Mouse (Mus musculus) limb, embryonic 15.5 days (tissue): Measurements from ENCODE around the gene Slc25a33. TPM values are rescaled to one million over a fixed set of nuclear protein-coding genes. Genes with fewer than 3 reads are reported as not detected.

Experiments used
- ATAC-seq: fragments of 200-750 bp; cut with Nextera tagmentation; 2 replicates; pipeline ENCODE4 v1.8.0; 2017; ENCODE audit warnings: low read depth, moderate TSS enrichment; ENCODE audit not compliant: insufficient number of reproducible peaks, low FRiP score, low TSS enrichment
- H3K27ac ChIP-seq: fragments of 300-500 bp; sonication (generic); 2 replicates; pipeline ENCODE4 v1.5.1; 2015; ENCODE audit warnings: moderate library complexity, mild to moderate bottlenecking, inconsistent platforms
- H3K27me3 ChIP-seq: fragments of 300-500 bp; sonication (generic); 2 replicates; pipeline ENCODE4 v1.6.1; 2015; ENCODE audit warnings: inconsistent platforms
- H3K36me3 ChIP-seq: fragments of 300-500 bp; sonication (generic); 2 replicates; pipeline ENCODE4 v1.6.1; 2015; ENCODE audit warnings: inconsistent platforms
- H3K4me1 ChIP-seq: fragments of 300-500 bp; sonication (generic); 2 replicates; pipeline ENCODE4 v1.6.1; 2015; ENCODE audit warnings: inconsistent platforms
- H3K4me2 ChIP-seq: fragments of 300-500 bp; sonication (generic); 2 replicates; pipeline ENCODE4 v1.6.1; 2015; ENCODE audit warnings: mild to moderate bottlenecking, inconsistent platforms
- H3K4me3 ChIP-seq: fragments of 300-500 bp; sonication (generic); 2 replicates; pipeline ENCODE4 v1.5.1; 2015; ENCODE audit warnings: mild to moderate bottlenecking, inconsistent platforms
- H3K9ac ChIP-seq: fragments of 300-500 bp; sonication (generic); 2 replicates; pipeline ENCODE4 v1.6.1; 2015; ENCODE audit warnings: inconsistent platforms
- H3K9me3 ChIP-seq: fragments of 300-500 bp; sonication (generic); 2 replicates; pipeline ENCODE4 v1.6.1; 2016; ENCODE audit warnings: inconsistent platforms
- whole genome bisulfite sequencing: fragments of 180-500 bp; shearing (Covaris S2); methylation state at CpG from one replicate; pipeline ENCODE4 v1.1.7; 2015; 5-methylcytosine and 5-hydroxymethylcytosine counted together
- polyA plus RNA-seq: library from polyadenylated mRNA; unstranded; fragments of >200 nt; fragmentation: Nextera tagmentation; extraction: Ambion mirVana; gene quantifications from 2 replicates; pipeline ENCODE4 v1.2.1, GENCODE M21; 2015

The Slc25a33 gene
- polyA plus RNA-seq, 1 experiment from 2014 or later = 9.4 TPM

DNA sequence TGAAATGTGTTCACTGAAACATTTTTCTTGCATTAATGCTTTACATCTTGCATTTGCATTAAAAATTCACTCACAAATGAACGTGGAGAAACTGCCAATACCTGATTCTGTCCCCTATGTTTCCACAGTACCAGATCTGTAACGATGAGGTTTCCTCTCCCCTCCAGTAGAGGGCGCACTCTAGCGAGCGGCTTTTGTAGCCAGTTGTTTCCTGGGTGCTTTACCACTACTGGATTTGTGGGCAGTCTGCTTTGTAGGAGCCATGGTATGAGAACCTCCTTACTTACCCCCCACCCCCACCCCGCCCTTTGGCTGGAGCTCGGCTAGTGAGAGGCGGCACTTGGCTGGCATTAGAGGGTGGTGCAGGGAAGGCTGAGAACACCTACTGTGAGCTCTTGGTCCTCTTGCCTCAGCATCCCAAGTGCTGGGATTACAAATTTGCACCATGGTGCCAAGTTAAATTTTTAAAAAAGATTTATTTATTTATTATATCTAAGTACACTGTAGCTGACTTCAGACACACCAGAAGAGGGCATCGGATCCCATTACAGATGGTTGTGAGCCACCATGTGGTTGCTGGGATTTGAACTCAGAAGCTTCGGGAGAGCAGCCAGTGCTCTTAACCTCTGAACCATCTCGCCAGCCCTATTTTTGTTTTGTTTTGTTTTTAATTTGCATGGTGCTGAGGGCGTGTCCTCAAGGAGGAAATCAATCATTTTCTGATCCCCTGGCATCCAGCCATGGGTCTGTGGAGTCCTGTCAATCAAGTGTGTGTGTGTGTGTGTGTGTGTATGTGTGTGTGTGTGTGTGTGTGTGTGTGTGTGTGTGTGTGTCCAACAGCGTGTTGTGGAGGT, 19.3 kb upstream of the Slc25a33 start:
- no peak overlapping the region for H3K4me2 ChIP-seq
- no peak overlapping the region for H3K27ac ChIP-seq
- no peaks in the 10 kb centered on the region for H3K27me3 ChIP-seq
- H3K9ac ChIP-seq = no peak overlapping the region
- H3K36me3 ChIP-seq = no peaks in the 10 kb centered on the region
- WGBS = 44% methylated on average over 12 of the region's 13 CpGs
- no peak for ATAC-seq
- peaks cover 12% of the 10 kb centered on the region; the same call in 1 of the 2 replicates for H3K4me1 ChIP-seq
- no peaks in the 10 kb centered on the region for H3K9me3 ChIP-seq
- H3K4me3 ChIP-seq = no peak overlapping the region

DNA sequence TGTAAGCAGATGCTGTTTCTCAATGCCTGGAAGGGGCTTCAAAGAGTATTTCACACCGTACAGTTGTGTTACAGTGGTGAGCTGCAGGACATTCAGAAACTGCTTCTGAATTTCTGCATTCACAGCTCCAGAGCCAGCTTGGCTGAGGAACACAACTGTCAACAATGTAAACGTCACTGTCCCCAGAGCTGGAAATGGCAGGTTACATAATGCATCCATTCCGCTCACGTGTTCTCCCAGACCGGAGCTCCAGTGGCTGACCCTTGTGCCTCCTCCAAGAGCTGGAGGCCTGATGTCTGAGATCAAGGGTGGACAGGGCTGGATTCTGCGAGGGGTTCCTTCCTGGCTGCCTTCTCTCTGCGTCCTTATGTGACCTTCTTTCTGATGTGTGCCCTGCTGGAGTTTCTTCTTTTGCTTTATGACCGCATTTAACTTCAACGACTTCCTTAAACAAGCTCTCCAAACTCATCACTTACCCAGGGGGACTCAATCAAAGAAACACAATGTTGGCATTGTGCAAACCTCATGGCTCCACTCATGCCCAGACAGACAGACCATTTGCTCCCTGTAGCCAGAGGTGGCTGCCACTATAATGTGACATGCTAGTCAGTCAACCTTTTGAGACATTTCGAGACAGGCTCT, 18.2 kb upstream of the Slc25a33 start:
- Histone ChIP-seq H3K9me3 (no peaks in the 10 kb centered on the region), H3K4me2 (no peak overlapping the region), H3K4me3 (no peak overlapping the region), H3K36me3 (no peaks in the 10 kb centered on the region), H3K27me3 (no peaks in the 10 kb centered on the region), H3K27ac (no peak overlapping the region), H3K4me1 (peaks cover 11% of the 10 kb centered on the region; the same call in 1 of the 2 replicates), H3K9ac (no peak overlapping the region)
- WGBS = 44% methylated on average over 10 of the region's 10 CpGs
- no peak for ATAC-seq

GRCm38 (mm10) chr4:149791470-149791869, 17.4 kb upstream of the Slc25a33 start:
- Histone ChIP-seq H3K4me1 (peaks cover 5% of the 10 kb centered on the region; the same call in 1 of the 2 replicates), H3K9ac (no peak overlapping the region), H3K27me3 (no peaks in the 10 kb centered on the region), H3K4me3 (no peak overlapping the region), H3K27ac (no peak overlapping the region), H3K4me2 (no peak overlapping the region), H3K36me3 (no peaks in the 10 kb centered on the region), H3K9me3 (no peaks in the 10 kb centered on the region)
- WGBS = 77% methylated on average over 4 of the region's 4 CpGs
- ATAC-seq = no peak

- no peak overlapping the region for H3K27ac ChIP-seq
- H3K9ac ChIP-seq = no peak overlapping the region
- H3K4me3 ChIP-seq = no peak overlapping the region
- no peaks in the 10 kb centered on the region for H3K36me3 ChIP-seq
- no peaks in the 10 kb centered on the region for H3K27me3 ChIP-seq
- ATAC-seq = no peak
- H3K4me1 ChIP-seq = peaks cover 5% of the 10 kb centered on the region; the same call in 1 of the 2 replicates
- 88% methylated on average over 2 of the region's 2 CpGs for WGBS
- H3K4me2 ChIP-seq = no peak overlapping the region
- no peaks in the 10 kb centered on the region for H3K9me3 ChIP-seq
These were observed 16.9 kb upstream of the Slc25a33 start for GRCm38 (mm10) chr4:149790969-149791368.

DNA sequence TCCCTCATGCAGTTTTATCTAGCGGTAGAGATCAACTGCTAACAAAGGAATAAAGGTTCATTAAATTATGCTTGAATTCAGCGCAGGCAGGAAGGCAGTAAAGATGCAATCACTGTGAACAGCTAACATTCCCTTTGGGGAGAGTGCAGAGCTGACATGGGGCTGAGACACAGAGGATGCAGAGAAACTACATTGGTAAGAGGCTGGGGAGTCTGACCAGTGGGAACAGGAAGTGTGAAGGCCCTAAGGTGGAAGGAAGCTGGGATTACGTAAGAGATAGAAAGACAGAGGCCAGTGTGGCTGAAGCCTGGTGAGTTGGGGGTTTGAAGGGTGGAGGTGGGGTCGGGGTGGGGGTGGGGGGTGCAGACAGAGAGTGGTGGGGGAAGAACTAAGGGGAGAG, 16.5 kb upstream of the Slc25a33 start:
- Histone ChIP-seq H3K9me3 (no peaks in the 10 kb centered on the region), H3K36me3 (no peaks in the 10 kb centered on the region), H3K4me1 (peaks cover 5% of the 10 kb centered on the region; the same call in 1 of the 2 replicates), H3K4me3 (no peak overlapping the region), H3K9ac (no peak overlapping the region), H3K27ac (no peak overlapping the region), H3K27me3 (no peaks in the 10 kb centered on the region), H3K4me2 (no peak overlapping the region)
- ATAC-seq = no peak
- WGBS = 67% methylated on average over 4 of the region's 4 CpGs

DNA sequence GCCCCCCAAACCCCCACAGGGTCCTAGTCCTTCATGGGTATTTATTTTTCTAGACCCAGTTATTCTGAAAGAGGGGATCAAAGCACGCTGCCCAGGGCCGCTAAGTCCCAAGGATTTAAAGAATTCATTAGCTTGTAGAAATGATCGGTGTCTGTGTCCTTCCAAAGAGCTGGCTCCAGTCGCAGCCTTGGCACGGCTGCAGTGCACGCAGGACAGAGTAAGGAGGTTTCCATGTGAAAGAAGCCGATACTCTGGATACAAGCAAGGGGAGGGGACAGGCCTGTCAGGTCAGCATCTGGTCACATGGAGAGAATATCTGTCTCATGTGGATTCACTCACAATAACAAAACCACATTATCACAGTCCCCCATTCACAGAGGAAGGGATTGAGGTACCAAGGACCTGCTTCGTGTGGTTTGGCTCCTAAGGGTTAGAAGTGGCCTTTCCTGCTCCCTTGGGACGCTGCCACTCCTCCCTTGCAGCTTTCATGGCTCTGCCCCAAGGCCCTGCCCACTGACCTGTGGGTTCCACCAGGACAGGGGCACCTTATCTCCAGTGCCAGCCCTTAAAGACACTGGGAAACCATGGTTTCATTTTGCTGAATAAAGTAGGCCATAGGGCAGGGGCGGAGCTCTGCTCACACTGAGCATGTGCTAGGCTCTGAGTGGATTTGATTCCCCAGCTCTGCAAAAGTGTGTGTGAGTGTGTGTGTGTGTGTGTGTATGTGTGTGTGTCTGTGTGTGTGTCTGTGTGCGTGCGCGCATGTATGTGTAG, 15.5 kb upstream of the Slc25a33 start:
- 75% methylated on average over 13 of the region's 13 CpGs for WGBS
- H3K27me3 ChIP-seq = no peaks in the 10 kb centered on the region
- H3K4me2 ChIP-seq = no peak overlapping the region
- H3K4me3 ChIP-seq = no peak overlapping the region
- H3K9me3 ChIP-seq = no peaks in the 10 kb centered on the region
- H3K4me1 ChIP-seq = peaks cover 5% of the 10 kb centered on the region; the same call in 1 of the 2 replicates
- H3K36me3 ChIP-seq = no peaks in the 10 kb centered on the region
- ATAC-seq = no peak
- H3K9ac ChIP-seq = no peak overlapping the region
- no peak overlapping the region for H3K27ac ChIP-seq

- Histone ChIP-seq H3K9ac (no peak overlapping the region), H3K36me3 (no peaks in the 10 kb centered on the region), H3K4me2 (no peak overlapping the region), H3K4me1 (peaks cover 6% of the 10 kb centered on the region), H3K27ac (no peak overlapping the region), H3K9me3 (no peaks in the 10 kb centered on the region), H3K4me3 (no peak overlapping the region), H3K27me3 (no peaks in the 10 kb centered on the region)
- no peak for ATAC-seq
- WGBS = 89% methylated on average over 5 of the region's 5 CpGs
These were observed 10.8 kb upstream of the Slc25a33 start for GRCm38 (mm10) chr4:149784901-149785300.

GRCm38 (mm10) chr4:149784371-149784770, 10.3 kb upstream of the Slc25a33 start:
- no peak overlapping the region for H3K9ac ChIP-seq
- no peaks in the 10 kb centered on the region for H3K9me3 ChIP-seq
- no peak for ATAC-seq
- no peak overlapping the region for H3K27ac ChIP-seq
- H3K36me3 ChIP-seq = no peaks in the 10 kb centered on the region
- no peak overlapping the region for H3K4me2 ChIP-seq
- H3K27me3 ChIP-seq = no peaks in the 10 kb centered on the region
- peaks cover 4% of the 10 kb centered on the region for H3K4me1 ChIP-seq
- WGBS = 72% methylated on average over 9 of the region's 9 CpGs
- H3K4me3 ChIP-seq = no peak overlapping the region

DNA sequence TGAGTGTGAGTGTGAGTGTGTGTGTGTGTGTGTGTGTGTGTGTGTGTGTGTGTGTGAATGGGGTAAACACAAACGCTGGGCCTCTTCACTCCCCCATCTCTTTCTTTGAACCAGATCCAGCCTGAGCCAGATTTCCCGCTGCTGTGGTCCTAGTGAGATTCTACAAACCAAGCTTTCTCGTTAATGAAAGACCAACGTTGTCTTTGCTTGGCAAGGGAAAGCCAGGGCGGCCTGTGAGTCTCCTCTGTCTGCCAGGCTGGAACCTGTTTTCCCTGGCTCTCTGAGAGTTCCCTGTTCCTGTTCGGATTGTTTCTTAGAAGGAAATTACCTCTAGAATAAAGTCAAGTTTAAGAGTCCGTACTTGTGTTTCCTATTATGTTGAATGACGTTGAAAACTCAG, 8.9 kb upstream of the Slc25a33 start:
- Histone ChIP-seq H3K9me3 (no peaks in the 10 kb centered on the region), H3K4me1 (peaks cover 4% of the 10 kb centered on the region), H3K36me3 (no peaks in the 10 kb centered on the region), H3K27me3 (no peaks in the 10 kb centered on the region), H3K4me2 (no peak overlapping the region), H3K4me3 (no peak overlapping the region), H3K9ac (no peak overlapping the region), H3K27ac (peak overlapping the region; percentile 68; the same call in 1 of the 2 replicates)
- 44% methylated on average over 8 of the region's 8 CpGs for WGBS
- ATAC-seq = no peak

DNA sequence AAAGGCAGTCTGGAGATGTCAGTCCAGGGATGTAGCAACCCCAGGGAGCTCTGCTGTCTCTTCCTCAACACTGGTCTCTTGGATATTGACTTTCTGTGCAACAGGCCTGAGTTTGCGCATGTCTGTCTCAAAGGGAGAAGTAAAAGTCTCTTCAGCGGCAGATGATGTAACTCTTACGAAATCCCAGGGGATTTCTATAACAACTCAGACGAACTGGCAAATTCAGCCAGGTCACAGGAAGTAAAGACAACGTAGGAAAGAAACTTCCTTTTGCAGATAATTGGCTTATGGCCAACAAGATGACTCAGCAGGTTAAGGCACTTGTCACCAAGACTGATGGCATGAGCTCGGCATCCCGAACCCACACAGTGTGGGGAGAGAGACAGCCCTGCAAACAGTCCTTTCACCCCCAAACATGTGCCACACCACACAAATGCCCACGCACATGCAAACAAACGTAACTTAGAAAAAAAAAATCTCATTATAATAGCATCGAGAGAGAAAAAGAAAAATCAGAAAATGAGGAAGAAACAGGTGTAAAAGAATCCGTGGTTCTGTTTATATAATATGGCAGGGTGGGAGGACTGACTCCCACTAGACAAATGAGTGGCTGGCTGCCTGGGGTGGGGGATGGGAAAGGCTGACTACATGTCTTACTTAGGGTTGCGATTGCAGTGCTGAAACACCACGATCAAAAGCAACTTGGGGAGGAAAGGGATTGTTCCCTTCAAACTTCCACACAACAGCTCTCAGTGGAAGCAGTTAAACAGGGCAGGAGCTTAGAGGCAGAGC, 6.7 kb upstream of the Slc25a33 start:
- no peak for ATAC-seq
- WGBS = 64% methylated on average over 13 of the region's 13 CpGs
- Histone ChIP-seq H3K27ac (no peak overlapping the region), H3K4me2 (no peak overlapping the region), H3K9me3 (no peaks in the 10 kb centered on the region), H3K27me3 (no peaks in the 10 kb centered on the region), H3K4me1 (peaks cover 4% of the 10 kb centered on the region), H3K4me3 (no peak overlapping the region), H3K36me3 (no peaks in the 10 kb centered on the region), H3K9ac (no peak overlapping the region)

GRCm38 (mm10) chr4:149779966-149780365, 5.9 kb upstream of the Slc25a33 start:
- no peak for ATAC-seq
- Histone ChIP-seq H3K4me1 (peaks cover 4% of the 10 kb centered on the region), H3K36me3 (no peaks in the 10 kb centered on the region), H3K27ac (no peak overlapping the region; the same call in 1 of the 2 replicates), H3K27me3 (no peaks in the 10 kb centered on the region), H3K9me3 (no peaks in the 10 kb centered on the region), H3K9ac (no peak overlapping the region), H3K4me2 (no peak overlapping the region), H3K4me3 (no peak overlapping the region)
- 76% methylated on average over 9 of the region's 9 CpGs for WGBS
